Mouse (Mus musculus) stomach, postnatal 0 days (tissue): ENCODE data around the gene Gm5426. TPM values are rescaled to one million over a fixed set of nuclear protein-coding genes. Genes with fewer than 3 reads are reported as not detected.
"Not testable (repeated sequence)": the region's sequence is repeated elsewhere in the genome, so short reads cannot be mapped to it uniquely, and the experiment has no call there.

Experiments used
- ATAC-seq: fragments of 200-750 bp; cut with Nextera tagmentation; 2 replicates; pipeline ENCODE4 v1.8.0; 2017; ENCODE audit not compliant: low FRiP score, low TSS enrichment
- DNase-seq: peaks from one replicate; pipeline ENCODE4 v3.0.0-alpha.2; 2016; ENCODE audit warnings: low spot score
- H3K27ac ChIP-seq: fragments of 300-500 bp; sonication (generic); replicated peaks from 2 replicates; pipeline ENCODE4 v1.5.1; 2014; ENCODE audit warnings: mild to moderate bottlenecking, control low read depth
- H3K27me3 ChIP-seq: fragments of 300-500 bp; sonication (generic); 2 replicates; pipeline ENCODE4 v1.6.1; 2014; ENCODE audit warnings: low read length; ENCODE audit not compliant: control insufficient read depth, insufficient read depth
- H3K36me3 ChIP-seq: fragments of 300-500 bp; sonication (generic); 2 replicates; pipeline ENCODE4 v1.6.1; 2014; ENCODE audit warnings: low read length, mixed read lengths; ENCODE audit not compliant: control insufficient read depth, insufficient read depth
- H3K4me1 ChIP-seq: fragments of 300-500 bp; sonication (generic); replicated peaks from 2 replicates; pipeline ENCODE4 v1.6.1; 2014; ENCODE audit warnings: antibody characterized with exemption; ENCODE audit not compliant: control insufficient read depth, insufficient read depth
- H3K4me2 ChIP-seq: fragments of 300-500 bp; sonication (generic); replicated peaks from 2 replicates; pipeline ENCODE4 v1.6.1; 2014; ENCODE audit warnings: low read depth, mild to moderate bottlenecking, control low read depth, moderate library complexity
- H3K4me3 ChIP-seq: fragments of 300-500 bp; sonication (generic); 2 replicates; pipeline ENCODE4 v1.5.1; 2014; ENCODE audit warnings: low read depth, low read length, control low read depth
- H3K9ac ChIP-seq: fragments of 300-500 bp; sonication (generic); 2 replicates; pipeline ENCODE4 v1.6.1; 2014; ENCODE audit warnings: mild to moderate bottlenecking, low read length, control low read depth, mixed read lengths
- H3K9me3 ChIP-seq: fragments of 300-500 bp; sonication (generic); 2 replicates; pipeline ENCODE4 v1.6.1; 2016; ENCODE audit warnings: low read length; ENCODE audit not compliant: control insufficient read depth
- CTCF ChIP-seq: IDR thresholded peaks from 2 replicates; pipeline ENCODE4 v1.5.1; 2016; ENCODE audit warnings: antibody characterized with exemption, low read depth, mild to moderate bottlenecking, moderate library complexity
- EP300 ChIP-seq: optimal IDR thresholded peaks from 2 replicates; pipeline ENCODE3; 2016; ENCODE audit warnings: antibody characterized with exemption
- WGBS: fragments of 180-500 bp; shearing (Covaris S2); extraction: QIAGEN DNeasy Blood & Tissue Kit; methylation state at CpG from one replicate; pipeline ENCODE4 v1.1.7; 2014; 5-methylcytosine and 5-hydroxymethylcytosine counted together
- polyA plus RNA-seq: library from polyadenylated mRNA; unstranded; fragments of >200 nt; fragmentation: Nextera tagmentation; extraction: Ambion mirVana; gene quantifications from 2 replicates; pipeline ENCODE4 v1.2.1, GENCODE M21; 2015

The Gm5426 gene
- polyA plus RNA-seq, 1 experiment from 2014 or later, result not detected

DNA sequence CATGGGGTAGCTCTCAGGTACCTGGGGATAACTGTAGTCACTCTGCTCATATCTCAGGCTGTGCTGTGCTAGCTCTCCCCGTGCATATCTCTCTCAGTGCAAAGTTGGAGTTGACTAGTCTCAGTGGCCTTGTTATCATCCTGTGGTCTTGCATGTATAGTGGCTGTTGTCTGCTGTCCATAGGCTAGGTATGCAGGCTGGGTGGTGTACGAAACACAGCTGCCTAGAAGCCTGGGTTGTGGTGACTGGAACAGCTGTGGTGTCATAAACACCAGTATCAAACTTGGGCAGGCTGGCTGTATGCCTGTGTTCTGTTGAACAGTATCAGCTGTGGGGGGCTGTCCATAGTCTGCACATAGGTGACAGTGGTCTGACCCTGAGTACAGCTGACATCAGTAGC is 7.2 kb upstream of the Gm5426 start:
- no peaks in the 10 kb centered on the region for H3K4me1 ChIP-seq
- 64% methylated on average over 2 of the region's 2 CpGs for WGBS
- H3K4me3 ChIP-seq, result no peak overlapping the region
- H3K27ac ChIP-seq, result no peak overlapping the region
- H3K27me3 ChIP-seq, result no peaks in the 10 kb centered on the region
- no peak overlapping the region for H3K4me2 ChIP-seq
- DNase-seq (no peak), ATAC-seq (no peak)
- no peaks in the 10 kb centered on the region for H3K9me3 ChIP-seq
- TF ChIP-seq CTCF, result no peak
- no peak for TF ChIP-seq EP300
- H3K9ac ChIP-seq, result no peak overlapping the region
- H3K36me3 ChIP-seq, result no peaks in the 10 kb centered on the region

- H3K36me3 ChIP-seq, result no peaks in the 10 kb centered on the region
- ATAC-seq, result no peak
- no peak overlapping the region for H3K4me3 ChIP-seq
- no peaks in the 10 kb centered on the region for H3K4me1 ChIP-seq
- DNase-seq, result no peak
- no peaks in the 10 kb centered on the region for H3K9me3 ChIP-seq
- H3K27ac ChIP-seq, result no peak overlapping the region
- H3K4me2 ChIP-seq, result no peak overlapping the region
- H3K9ac ChIP-seq, result no peak overlapping the region
- no peak for TF ChIP-seq EP300
- no peak for TF ChIP-seq CTCF
- H3K27me3 ChIP-seq, result no peaks in the 10 kb centered on the region
- WGBS, result 79% methylated on average over 3 of the region's 3 CpGs
Measured at GRCm38 (mm10) chr10:96130406-96130805, 6.0 kb upstream of the Gm5426 start.

GRCm38 (mm10) chr10:96131112-96131511 is 5.3 kb upstream of the Gm5426 start:
- Histone ChIP-seq H3K9me3 (no peaks in the 10 kb centered on the region), H3K4me2 (no peak overlapping the region), H3K36me3 (no peaks in the 10 kb centered on the region), H3K27me3 (no peaks in the 10 kb centered on the region), H3K4me3 (no peak overlapping the region), H3K4me1 (no peaks in the 10 kb centered on the region), H3K27ac (no peak overlapping the region), H3K9ac (no peak overlapping the region)
- WGBS, result 91% methylated on average over 6 of the region's 6 CpGs
- DNase-seq, result no peak
- no peak for TF ChIP-seq EP300
- no peak for ATAC-seq

- Histone ChIP-seq H3K4me2 (no peak overlapping the region), H3K4me1 (no peaks in the 10 kb centered on the region), H3K9ac (no peak overlapping the region), H3K9me3 (no peaks in the 10 kb centered on the region), H3K27me3 (no peaks in the 10 kb centered on the region), H3K27ac (no peak overlapping the region), H3K4me3 (no peak overlapping the region), H3K36me3 (no peaks in the 10 kb centered on the region)
- ATAC-seq (no peak), DNase-seq (peak; percentile 36)
- WGBS, result 32% methylated on average over 6 of the region's 6 CpGs
- peak; percentile 87 for TF ChIP-seq CTCF
- TF ChIP-seq EP300, result no peak
Measured at GRCm38 (mm10) chr10:96132161-96132560, 4.2 kb upstream of the Gm5426 start.

- DNase-seq, result no peak
- no peak overlapping the region for H3K27ac ChIP-seq
Measured at GRCm38 (mm10) chr10:96138585-96138984, 2.2 kb downstream of the Gm5426 start.

DNA sequence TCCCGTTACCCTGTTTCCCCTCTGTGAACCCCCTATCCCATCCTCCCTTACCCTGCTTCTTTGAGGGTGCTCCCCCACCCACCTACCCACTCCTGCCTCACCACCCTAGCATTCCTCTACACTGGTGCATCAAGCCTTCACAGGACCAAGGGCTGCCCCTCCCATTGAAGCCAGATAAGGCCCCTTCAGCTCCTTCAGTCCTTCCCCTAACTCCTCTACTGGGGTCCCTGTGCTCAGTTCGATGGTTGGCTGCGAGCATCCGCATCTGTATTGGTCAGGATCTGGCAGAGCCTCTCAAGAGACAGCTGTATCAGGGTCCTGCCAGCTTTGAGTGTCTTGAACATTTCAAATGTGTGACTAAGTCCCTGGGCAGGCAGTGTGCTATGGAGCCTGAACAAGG is 2.9 kb downstream of the Gm5426 start:
- H3K27ac ChIP-seq, H3K4me1 ChIP-seq, H3K4me2 ChIP-seq, H3K27me3 ChIP-seq, H3K9ac ChIP-seq, ATAC-seq, DNase-seq, H3K36me3 ChIP-seq, H3K4me3 ChIP-seq, H3K9me3 ChIP-seq: not testable (repeated sequence)
- 83% methylated on average over 4 of the region's 4 CpGs for WGBS

More at GRCm38 (mm10) chr10:96138585-96138984, 2.2 kb downstream of the Gm5426 start:
- ATAC-seq, result no peak
- no peaks in the 10 kb centered on the region for H3K36me3 ChIP-seq
- H3K4me3 ChIP-seq, result no peak overlapping the region
- no peaks in the 10 kb centered on the region for H3K4me1 ChIP-seq
- TF ChIP-seq EP300 (no peak), CTCF (no peak)
- no peak overlapping the region for H3K9ac ChIP-seq
- H3K4me2 ChIP-seq, result no peak overlapping the region
- no peaks in the 10 kb centered on the region for H3K9me3 ChIP-seq
- no peaks in the 10 kb centered on the region for H3K27me3 ChIP-seq
- 82% methylated on average over 5 of the region's 5 CpGs for WGBS
